Mouse (Mus musculus): ENCODE data around the gene Vmn1r69.

DNA sequence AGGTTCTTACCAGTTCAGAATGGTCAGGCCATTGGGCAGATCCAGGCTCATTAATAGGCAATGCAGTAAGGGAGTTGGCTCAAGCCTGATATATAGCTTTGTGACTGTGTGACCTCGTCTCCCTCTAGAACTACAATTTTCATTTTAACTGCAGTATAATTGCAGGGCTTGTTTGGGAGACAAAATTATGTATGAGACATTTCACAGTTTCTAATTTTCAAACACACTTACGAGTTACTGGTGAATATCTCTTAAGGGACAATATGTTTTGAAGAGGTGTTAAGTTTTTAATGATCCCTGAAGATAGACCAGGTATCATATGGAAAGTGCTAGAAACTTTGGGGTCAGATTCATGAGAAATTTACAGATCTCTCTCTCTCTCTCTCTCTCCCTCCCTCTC lies 55.1 kb downstream of the Vmn1r69 start, which contains the start of gene Vmn1r68:
- no peak for TF ChIP-seq CTCF (IDR thresholded peaks at IDR 0.05; ENCODE audit: low read depth)
- no peak for TF ChIP-seq EP300 (IDR thresholded peaks at IDR 0.05; ENCODE audit: low read depth)
